Mouse (Mus musculus): ENCODE results near the gene Tob1.

DNA sequence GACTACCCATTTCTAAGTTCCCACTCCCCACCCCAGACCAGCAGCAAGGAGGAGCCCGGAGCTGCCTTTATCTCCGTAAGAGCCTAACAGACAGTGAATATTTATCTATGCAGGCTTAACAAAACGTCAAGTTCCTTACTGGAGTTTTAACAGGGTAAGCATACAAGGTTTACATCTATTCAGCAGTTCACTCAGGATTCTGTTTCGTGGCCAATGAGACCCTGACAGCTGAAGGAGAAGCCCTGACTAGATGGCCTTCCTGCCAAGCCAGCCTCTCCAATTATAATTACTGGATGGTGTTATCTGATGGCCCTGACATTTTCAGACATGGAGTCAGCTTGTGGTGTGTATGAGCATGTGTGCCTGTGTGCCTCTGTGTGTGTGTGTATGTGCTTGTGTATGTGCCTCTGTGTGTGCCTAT is 37.5 kb upstream of the Tob1 start:
- TF ChIP-seq EP300 (IDR thresholded peaks at IDR 0.05; ENCODE audit: low read depth) (no peak), CTCF (IDR thresholded peaks at IDR 0.05; ENCODE audit: low read depth) (no peak)

All from liver, postnatal 0 days (tissue).